Mouse (Mus musculus) hematopoietic stem cell, adult 5-6 weeks (primary cell): ENCODE measurements around the gene Lce1f. TPM values are rescaled to one million over a fixed set of nuclear protein-coding genes. Genes with fewer than 3 reads are reported as not detected.
A peak's percentile ranks its signal among the peaks of the same experiment; 100 is the strongest.

Source experiments
- ATAC-seq, 2 experiments: fragments of 125-278 bp in 1 of 2; replicated peaks in 1 of 2; 2 replicates each; pipeline ENCODE4 v1.8.0; 2016 to 2017; ENCODE audit warnings: inconsistent platforms in 2 of 2, mild to moderate bottlenecking in 2 of 2, moderate number of reproducible peaks in 2 of 2, low read depth in 1 of 2, moderate TSS enrichment in 1 of 2; ENCODE audit not compliant: low FRiP score in 2 of 2, poor library complexity in 2 of 2, severe bottlenecking in 2 of 2, insufficient read depth in 1 of 2, low TSS enrichment in 1 of 2
- total RNA-seq: library from RNA; stranded (forward); fragments of 172-1452, 232-1000 nt; gene quantifications from 2 replicates; pipeline ENCODE4 v1.2.3, GENCODE M21; 2017

Lce1f gene
- not detected in 2 replicates for total RNA-seq

- no peak for ATAC-seq
These were observed at the start of gene Lce1f for GRCm38 (mm10) chr3:92720250-92720649. TSS of gene Lce1f (minus strand) at chr3:92720350.

DNA sequence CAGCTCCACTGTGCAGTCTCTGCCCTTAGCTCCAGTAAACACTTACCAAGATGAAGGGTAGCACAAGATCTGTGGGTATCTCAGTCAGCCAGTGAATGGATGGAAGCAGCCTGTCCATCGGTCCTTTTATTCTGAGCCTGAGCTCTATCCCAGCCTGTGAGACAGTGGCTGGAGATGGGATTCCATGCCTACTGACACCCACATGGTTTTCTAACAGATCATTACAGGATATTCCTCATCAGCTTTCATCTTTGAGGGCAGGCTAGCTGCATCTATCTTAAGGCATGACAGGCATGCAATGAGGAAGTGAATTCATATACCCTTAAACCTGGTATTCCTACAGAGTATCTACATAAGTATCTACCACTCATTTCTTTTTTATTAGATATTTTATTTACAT is 44.8 kb upstream of the Lce1f start, which contains the start of gene Lce1h:
Gene Lce1h (minus strand): TSS at position 101 of the 400 bp plus-strand sequence.
- no peak for ATAC-seq

GRCm38 (mm10) chr3:92753197-92753596 is 33.0 kb upstream of the Lce1f start:
- no peak for ATAC-seq

DNA sequence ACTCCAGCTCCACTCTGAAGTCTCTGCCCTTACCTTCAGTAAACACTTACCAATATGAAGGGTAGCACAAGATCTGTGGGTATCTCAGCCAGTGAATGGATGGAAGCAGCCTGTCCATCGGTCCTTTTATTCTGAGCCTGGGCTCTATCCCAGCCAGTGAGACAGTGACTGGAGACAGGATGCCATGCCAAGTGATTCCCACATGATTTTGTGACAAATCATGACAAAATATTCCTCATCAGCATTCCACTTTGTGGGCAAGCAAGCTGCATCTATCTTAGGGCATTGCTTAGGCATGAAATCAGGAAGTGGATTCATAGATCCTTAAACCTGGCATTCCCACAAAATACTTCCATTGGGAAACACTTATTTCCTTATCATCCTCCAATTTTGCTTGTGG is 32.1 kb upstream of the Lce1f start, which contains the start of gene Lce1g:
Gene Lce1g (minus strand): TSS at position 101 of the 400 bp plus-strand sequence.
- ATAC-seq, result no peak

- ATAC-seq, result no peak
These were observed 18.8 kb upstream of the Lce1f start, which contains the start of gene Gm38119 for GRCm38 (mm10) chr3:92738996-92739395. TSS of gene Gm38119 (minus strand) at chr3:92739096.

GRCm38 (mm10) chr3:92722631-92723030 is 2.5 kb upstream of the Lce1f start:
- no peak for ATAC-seq

DNA sequence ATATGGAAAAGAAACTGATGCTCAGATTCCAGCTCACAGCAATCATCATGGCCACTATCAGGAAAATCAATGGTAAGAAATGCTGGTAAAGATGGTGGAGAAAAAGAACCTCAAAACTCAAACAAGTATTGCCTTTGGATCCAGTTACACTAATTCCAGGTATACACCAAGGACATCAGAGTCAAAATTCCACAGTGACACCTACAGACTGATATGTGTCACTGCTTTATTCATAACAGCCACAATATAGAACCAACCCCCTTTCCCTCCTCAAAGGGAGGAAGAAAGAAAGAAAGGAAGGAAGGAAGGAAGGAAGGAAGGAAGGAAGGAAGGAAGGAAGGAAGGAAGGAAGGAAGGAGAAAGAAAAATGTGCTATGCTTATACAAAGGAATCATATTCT is 5.0 kb downstream of the Lce1f start:
- ATAC-seq, result no peak

DNA sequence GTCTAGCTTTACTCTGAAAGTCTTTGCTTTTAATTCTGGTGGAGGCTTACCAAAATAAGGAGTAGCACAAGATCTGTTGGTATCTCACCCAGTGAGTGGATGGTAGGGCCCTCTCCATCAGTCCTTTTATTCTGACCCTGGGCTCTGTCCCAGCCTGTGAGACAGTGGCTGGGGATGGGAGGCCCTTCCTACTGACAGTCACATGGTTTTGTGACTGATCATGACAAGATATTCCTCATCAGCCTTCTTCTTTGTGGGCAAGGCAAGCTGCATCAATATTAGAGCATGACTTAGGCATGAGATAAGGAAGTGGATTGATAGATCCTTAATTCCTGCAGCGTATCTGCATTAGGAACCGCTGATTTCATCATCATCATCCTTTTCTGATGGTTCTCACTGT is 11.2 kb downstream of the Lce1f start, which contains the start of gene Lce1e:
Gene Lce1e (minus strand): TSS at position 101 of the 400 bp plus-strand sequence.
- no peak for ATAC-seq

DNA sequence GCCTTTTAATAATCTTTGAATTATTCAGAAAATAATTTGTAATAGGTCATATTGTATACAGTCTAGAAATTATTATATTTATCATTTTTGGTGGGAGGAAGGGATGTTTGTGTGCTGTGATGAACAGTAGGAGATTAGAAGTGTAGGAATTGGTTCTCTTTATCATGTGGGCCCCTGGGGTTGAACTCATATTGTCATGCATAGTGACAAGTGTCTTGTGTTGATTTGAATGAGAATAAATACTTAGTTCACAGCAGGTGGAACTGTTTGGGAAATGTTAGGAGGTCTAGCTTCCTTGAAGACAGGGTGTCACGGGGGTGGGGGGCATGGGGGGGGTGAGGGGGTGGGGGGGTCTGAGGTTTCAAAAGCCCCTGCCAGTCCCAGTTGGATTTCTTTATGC is 25.5 kb downstream of the Lce1f start:
- no peak for ATAC-seq

- no peak for ATAC-seq
These were observed 28.5 kb downstream of the Lce1f start for GRCm38 (mm10) chr3:92691688-92692087.

DNA sequence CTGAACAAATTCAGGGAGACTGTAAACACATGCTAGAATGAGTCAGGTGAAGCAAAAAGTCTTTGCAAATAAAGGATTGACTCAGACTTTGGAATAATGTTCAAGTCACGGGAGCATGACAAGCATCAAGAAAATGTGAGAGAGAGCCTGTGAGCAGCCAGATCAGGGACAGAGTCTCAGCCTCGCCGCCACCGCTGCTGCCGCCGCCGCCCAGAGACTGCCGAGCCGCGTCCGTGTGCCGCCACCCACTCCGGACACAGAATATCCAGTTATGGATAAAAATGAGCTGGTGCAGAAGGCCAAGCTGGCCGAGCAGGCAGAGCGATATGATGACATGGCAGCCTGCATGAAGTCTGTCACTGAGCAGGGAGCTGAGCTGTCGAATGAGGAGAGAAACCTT is 31.0 kb downstream of the Lce1f start:
- peak in 1 of 2 experiments; percentile 58; a peak in 2 of 4 replicates for ATAC-seq

DNA sequence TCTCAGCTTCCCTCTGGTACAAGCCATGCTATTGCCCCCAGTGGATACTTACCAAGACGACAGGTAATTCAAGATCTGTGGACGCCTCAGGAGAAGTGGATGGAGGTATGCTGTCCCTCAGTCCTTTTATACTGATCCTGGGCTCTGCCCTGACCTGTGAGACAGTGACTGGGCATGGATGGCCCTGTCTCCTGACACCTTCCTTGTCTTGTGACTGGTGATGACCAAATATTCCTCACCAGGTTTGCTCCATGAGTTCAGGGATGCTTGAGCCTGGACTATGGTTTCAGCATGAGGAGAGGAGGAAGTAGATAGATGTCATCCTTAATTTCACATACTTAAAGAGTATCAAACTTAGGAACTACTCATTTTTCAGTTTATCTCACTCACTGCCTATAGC is 33.0 kb downstream of the Lce1f start, which contains the start of gene Lce1d:
Gene Lce1d (minus strand): TSS at position 101 of the 400 bp plus-strand sequence.
- ATAC-seq, result no peak

GRCm38 (mm10) chr3:92678947-92679346 is 41.2 kb downstream of the Lce1f start, which contains the start of gene Lce1c:
TSS of gene Lce1c (plus strand) at chr3:92679247.
- no peak for ATAC-seq

GRCm38 (mm10) chr3:92670215-92670614 is 49.9 kb downstream of the Lce1f start, which contains the start of gene Lce1a2:
TSS of gene Lce1a2 (minus strand) at chr3:92670315.
- no peak for ATAC-seq

Other genes with a start within 250 kb of the Lce1f start
- not detected in 2 replicates for gene Sprr1a, start 234.5 kb downstream of the Lce1f start, total RNA-seq
- gene Sprr4, start 219.9 kb downstream of the Lce1f start, total RNA-seq, result not detected in 2 replicates
- not detected in 2 replicates for gene 2310046K23Rik, start 185.8 kb downstream of the Lce1f start, total RNA-seq
- not detected in 2 replicates for gene Ivl, start 146.6 kb downstream of the Lce1f start, total RNA-seq
- not detected in 2 replicates for gene Smcp, start 131.4 kb downstream of the Lce1f start, total RNA-seq
- gene 2210017I01Rik, start 112.9 kb downstream of the Lce1f start, total RNA-seq, result not detected in 2 replicates
- gene Lce6a, start 98.7 kb downstream of the Lce1f start, total RNA-seq, result not detected in 2 replicates
- not detected in 2 replicates for gene Lce1a1, start 72.0 kb downstream of the Lce1f start, total RNA-seq
- gene Lce1b, start 63.4 kb downstream of the Lce1f start, total RNA-seq, result not detected in 2 replicates
- not detected in 2 replicates for gene Lce1a2, start 50.0 kb downstream of the Lce1f start, total RNA-seq
- gene Lce1c, start 41.1 kb downstream of the Lce1f start, total RNA-seq, result not detected in 2 replicates
- gene Lce1d, start 33.1 kb downstream of the Lce1f start, total RNA-seq, result not detected in 2 replicates
- gene Lce1e, start 11.3 kb downstream of the Lce1f start, total RNA-seq, result not detected in 2 replicates
- gene Gm38119, start 18.7 kb upstream of the Lce1f start, total RNA-seq, result not detected in 2 replicates
- gene Lce1g, start 32.0 kb upstream of the Lce1f start, total RNA-seq, result not detected in 2 replicates
- not detected in 2 replicates for gene Lce1h, start 44.7 kb upstream of the Lce1f start, total RNA-seq
- gene Lce1i, start 58.5 kb upstream of the Lce1f start, total RNA-seq, result not detected in 2 replicates
- gene Lce1j, start 70.2 kb upstream of the Lce1f start, total RNA-seq, result not detected in 2 replicates
- not detected in 2 replicates for gene Lce1k, start 87.5 kb upstream of the Lce1f start, total RNA-seq
- gene Kprp, start 106.9 kb upstream of the Lce1f start, total RNA-seq, result not detected in 2 replicates
- not detected in 2 replicates for gene Lce1l, start 130.9 kb upstream of the Lce1f start, total RNA-seq
- not detected in 2 replicates for gene 2310050C09Rik, start 149.9 kb upstream of the Lce1f start, total RNA-seq
- not detected in 2 replicates for gene Lce3a, start 205.9 kb upstream of the Lce1f start, total RNA-seq
- gene Lce3b, start 212.6 kb upstream of the Lce1f start, total RNA-seq, result not detected in 2 replicates
- gene Lce3c, start 224.1 kb upstream of the Lce1f start, total RNA-seq, result not detected in 2 replicates
- not detected in 2 replicates for gene Lce3d, start 237.0 kb upstream of the Lce1f start, total RNA-seq
- not detected in 2 replicates for gene Lce3e, start 246.7 kb upstream of the Lce1f start, total RNA-seq